Mouse (Mus musculus): ENCODE data around the gene Tmem50b.
A peak's percentile ranks its signal among the peaks of the same experiment; 100 is the strongest.
"Not testable (repeated sequence)": the region's sequence is repeated elsewhere in the genome, so short reads cannot be mapped to it uniquely, and the experiment has no call there.

Tmem50b gene

DNA sequence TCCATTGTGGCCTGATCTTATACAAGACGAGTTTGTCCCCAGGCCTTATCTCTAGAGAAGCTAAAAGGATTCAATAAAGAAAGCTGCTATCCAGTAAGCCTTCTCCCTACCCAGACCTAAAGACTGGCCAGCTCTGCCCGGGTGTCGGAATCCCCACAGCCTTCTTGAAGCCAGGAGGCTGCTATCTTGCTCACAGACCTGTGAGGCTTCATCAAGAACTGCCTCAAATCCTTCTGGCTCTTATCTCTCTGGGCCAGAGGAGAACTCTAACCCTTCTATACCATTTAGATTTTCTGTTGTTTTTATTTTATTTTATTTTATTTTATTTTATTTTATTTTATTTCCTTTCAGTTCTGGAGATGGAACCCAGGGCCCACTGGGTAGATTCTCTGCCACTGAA lies 60.5 kb downstream of the Tmem50b start:
- DNase-seq = no peak

DNA sequence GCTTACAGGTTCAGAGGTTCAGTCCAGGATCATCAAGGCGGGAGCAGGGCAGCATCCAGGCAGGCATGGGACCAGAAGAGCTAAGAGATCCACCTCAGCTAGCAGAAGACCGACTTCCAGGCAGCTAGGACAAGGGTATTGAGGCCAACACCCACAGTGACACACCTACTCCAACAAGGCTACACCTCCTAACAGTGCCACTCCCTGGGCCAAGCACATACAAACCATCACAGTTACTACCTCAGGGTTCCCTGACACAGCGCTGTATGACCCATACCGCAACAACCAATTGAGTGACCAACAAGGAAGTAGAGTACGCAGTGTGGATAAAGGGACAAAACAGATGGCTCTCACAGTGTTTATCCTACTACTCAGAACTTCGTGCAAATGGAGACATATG lies 61.2 kb downstream of the Tmem50b start:
- DNase-seq = no peak

DNA sequence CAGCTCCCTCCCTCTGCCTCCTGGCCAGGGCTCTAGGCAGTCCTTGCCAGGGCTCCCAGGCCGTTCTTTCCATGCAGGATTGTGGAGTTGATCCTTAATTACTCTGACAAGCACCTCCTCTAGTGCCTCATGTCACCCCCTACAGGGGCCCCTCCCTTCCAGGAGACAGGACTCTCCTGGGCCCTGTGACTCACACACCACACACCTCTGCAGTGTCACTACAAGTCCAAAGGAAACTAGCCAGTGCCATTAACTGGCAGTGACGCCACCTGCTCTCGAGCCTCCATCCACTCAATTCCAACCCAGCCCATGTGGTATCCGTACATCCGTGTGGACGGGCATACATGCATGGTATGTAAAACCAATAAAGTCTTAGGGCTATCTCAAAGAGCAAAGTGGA lies 62.7 kb downstream of the Tmem50b start:
- no peak for DNase-seq

DNA sequence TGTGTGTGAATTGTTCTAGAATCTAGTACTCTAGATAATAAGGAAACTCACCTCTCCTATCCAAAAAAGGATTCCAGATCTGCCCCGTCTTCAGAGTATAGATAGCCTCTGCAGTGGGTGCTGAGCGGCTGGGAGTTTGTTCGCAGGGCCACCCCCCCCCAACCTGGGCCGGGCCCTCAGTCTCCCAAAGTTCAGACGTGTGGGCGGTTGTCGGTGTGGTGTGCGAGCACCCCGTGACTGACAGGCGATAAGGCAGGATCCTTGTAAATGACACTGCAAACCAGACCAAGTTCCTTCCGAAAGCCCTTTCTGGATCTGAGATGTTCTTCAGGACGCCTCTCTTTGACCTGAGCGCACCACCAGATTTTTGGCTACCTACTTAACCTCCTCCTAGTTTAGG lies 63.1 kb downstream of the Tmem50b start:
- peak in 1 of 2 experiments; percentile 28 for DNase-seq

DNA sequence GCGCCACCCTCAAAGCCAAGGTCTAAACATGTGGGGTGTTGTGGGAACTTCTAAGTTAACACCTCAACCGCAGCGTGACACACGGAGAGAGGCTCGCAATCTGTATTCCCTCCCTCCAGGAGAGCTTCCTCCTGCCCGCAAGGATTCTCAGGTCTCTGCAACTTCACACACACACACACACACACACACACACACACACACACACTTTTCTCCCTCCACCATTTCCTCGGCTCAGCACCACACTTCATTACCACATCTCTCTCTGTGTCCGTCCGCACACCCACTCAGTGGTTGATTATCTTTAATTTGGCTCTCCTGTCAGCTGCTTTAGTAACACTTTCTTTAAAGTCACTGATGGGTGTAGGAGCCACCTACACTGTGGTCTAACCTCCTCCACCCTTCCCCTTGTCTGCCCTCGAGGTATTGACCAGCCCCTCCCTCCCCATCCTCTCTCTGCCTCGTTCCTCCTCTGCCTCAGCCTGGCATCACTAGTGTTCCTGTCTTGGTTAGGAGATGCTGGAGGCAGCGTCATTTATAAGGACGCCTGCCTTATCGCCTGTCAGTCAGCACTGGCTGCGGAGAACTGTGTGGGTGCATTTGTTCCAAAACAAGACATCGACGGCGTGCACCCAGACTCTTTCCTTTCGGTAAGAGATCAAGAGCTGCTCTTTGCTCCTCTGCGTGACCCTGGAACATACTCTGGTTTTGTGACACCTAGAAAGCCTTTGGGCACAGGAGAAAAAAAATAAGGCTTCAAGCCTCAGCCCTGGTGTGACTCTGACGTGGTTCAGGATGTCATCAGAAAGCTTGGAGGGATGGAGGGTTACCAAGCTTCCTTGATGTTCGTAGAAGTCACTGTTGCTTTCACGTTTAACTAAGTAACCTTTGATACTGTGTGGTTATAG lies 64.3 kb downstream of the Tmem50b start:
- no peak for DNase-seq

DNA sequence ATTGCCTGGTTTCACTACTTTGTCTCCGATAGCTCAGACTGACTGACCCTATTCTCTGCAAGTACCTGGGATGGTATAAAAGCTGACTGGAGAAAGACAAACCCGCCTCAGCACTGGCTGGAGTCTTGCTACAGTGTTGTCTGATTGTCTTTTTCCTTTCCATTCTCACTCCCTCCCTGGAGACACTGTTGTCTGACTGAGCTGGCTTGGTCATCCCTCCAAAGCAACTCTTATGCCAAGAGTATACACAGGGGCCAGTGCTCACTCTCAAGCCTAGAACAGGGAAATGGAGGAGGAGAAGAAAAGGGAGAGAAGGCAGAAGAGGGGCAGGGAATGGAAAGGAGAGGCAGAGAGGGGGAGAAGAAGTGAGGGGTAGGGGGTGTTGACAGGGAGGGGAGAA lies 65.2 kb downstream of the Tmem50b start:
- no peak for DNase-seq

DNA sequence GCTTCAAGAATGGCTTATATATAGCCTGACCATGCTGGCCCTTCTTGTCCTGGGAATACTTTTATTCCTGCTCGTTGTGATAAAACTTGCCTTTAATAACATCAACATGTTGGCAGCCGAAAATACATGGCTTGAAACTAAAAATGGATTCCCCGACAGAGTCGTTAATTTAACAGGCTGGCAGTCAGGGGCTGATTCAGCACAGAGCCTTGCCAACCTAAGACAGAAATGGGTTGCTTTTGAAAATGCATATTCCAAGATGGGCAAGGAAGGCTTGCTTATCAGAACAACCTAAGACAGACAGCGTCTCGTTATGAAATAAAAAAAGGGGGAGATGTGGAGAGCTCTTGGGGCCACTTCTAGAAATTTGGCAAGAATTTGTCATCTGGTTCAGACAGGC lies 65.7 kb downstream of the Tmem50b start:
- no peak for DNase-seq

DNA sequence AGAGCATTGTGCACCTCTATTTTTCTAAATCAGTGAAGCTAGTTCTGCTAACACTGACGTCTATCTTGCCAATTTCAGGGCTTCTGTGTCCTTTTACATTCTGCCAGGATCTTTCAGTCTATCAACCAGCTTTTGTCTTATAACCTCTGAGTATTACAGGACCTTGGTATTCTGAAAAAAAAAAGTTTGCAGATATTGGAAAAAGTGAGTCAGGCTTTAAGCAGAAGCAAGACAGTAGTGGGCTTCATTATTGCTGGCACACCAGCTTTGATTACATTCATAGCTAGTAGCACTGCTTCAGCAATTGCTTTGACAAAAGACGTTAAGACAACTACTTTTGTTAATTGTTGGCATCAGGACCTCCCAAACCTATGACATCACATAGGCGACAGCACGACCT lies 66.8 kb downstream of the Tmem50b start:
- DNase-seq = not testable (repeated sequence)

DNA sequence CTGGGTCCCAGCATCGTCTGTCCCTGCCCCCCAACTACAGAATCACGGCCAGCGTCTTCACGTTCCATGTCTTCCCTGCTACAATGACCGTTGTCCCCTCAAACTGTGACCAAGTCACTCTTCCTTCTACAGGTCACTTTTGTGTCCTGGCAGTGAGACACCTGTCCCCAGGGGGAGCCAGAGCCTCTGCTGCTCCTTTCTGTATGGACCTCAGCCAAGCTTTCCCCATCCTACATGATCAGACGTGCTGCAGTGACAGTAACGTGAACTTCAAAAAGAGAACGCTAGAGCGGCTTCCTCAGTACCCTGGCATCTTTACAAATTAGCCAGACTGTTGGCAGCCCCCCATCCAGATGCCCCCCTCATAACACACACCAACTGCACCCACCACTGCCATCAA lies 69.0 kb downstream of the Tmem50b start:
- no peak for DNase-seq

DNA sequence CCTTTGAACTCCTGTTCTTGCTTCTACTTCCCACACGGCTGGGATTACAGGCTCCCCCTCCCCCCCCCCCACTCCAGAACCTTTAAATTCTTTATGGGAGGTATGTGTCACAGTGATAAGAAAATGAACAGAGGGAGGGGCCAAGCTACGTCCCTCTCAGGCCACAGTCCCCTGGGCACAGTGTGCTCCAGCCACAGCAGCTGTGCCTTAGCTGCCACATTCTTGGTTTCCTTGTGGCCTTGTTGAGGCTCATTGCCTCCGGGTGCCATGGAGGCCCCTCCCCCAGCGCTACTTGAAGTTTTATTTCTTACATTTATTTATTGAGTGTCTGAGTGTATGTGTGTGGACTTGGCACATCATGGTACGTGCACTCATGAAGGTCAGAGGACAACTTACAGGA lies 70.1 kb downstream of the Tmem50b start:
- no peak for DNase-seq

DNA sequence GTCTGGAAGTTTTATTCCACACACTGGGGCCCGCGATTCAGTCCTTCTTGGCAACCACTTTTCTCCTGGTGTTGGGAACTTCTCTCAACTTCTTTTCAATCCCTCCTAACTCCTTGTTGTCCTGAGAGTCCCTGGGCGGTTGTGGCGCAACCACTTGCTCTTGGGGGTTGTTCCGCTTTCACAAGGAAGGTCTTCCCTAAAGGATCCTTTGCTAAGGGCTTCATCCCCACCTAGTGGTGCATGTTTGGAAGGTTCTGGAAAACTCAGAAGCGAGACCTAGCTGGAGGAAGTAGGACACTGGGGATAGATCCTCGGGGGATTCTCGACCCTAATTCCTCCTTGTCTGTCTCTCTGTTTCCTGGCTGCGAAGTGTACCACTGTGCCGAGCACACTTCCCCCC lies 70.5 kb downstream of the Tmem50b start:
- no peak for DNase-seq

DNA sequence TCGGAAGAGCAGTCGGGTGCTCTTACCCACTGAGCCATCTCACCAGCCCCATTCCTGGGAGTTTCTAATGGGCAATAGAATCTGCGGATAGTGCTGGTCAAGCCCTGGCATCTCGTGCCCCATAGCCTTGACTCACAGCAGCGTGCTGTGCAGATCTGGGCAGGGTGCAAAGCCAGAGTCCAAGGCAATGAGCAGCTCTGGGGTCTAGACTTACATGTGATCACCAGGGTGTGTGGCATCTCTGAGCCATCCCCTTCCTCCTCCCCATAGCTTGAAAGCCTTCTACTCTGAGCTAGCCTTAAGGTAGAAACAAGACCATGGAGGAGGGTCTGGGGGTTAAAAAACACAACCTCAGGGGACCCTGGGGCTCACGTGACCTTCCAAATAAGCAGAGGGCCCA lies 71.3 kb downstream of the Tmem50b start:
- DNase-seq = no peak
